Mouse (Mus musculus): ENCODE measurements around the gene Megf6. TPM values are rescaled to one million over a fixed set of nuclear protein-coding genes. Genes with fewer than 3 reads are reported as not detected.

The Megf6 gene
- polyA plus RNA-seq (2017; shearing (Covaris generic)): not detected

DNA sequence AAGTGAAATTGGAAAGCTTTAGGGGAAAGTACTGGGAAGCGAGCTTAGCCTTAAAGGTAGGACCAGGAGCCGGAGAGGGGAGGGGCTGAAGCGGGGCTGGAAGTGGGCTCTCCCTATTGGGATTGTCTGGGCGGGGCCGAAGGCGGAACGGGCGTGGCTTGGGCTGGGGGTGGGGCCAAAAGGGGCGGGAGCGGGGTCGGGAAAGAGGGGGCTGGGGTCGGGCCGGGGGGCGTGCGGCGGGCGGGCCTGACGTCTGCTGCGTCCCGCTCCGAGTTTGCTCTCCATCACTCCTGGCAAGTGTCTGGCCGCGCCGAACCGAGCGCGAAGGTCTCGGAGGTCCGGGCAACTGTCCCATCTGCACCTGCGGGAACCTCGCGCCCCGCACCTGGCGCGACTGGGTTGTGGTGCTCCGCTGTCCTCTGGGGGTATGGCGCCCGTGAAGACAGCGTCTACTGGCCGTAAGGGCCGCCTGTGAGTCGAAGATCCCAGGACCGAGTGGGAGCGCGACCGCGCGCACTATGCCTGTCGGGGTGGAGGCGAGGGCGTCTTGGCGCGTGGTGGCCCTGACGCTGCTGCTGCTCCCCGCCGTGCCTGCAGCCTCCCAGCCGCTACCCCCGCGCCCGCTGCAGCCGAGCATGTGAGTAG is at the start of gene Megf6:
TSS of gene Megf6 (plus strand) at position 225 of the 645 bp plus-strand sequence.

GRCm38 (mm10) chr4:154140182-154140212 is 30.5 kb upstream of the Megf6 start, which contains the start of gene Trp73:
TSS of gene Trp73 (minus strand) at chr4:154140208.

DNA sequence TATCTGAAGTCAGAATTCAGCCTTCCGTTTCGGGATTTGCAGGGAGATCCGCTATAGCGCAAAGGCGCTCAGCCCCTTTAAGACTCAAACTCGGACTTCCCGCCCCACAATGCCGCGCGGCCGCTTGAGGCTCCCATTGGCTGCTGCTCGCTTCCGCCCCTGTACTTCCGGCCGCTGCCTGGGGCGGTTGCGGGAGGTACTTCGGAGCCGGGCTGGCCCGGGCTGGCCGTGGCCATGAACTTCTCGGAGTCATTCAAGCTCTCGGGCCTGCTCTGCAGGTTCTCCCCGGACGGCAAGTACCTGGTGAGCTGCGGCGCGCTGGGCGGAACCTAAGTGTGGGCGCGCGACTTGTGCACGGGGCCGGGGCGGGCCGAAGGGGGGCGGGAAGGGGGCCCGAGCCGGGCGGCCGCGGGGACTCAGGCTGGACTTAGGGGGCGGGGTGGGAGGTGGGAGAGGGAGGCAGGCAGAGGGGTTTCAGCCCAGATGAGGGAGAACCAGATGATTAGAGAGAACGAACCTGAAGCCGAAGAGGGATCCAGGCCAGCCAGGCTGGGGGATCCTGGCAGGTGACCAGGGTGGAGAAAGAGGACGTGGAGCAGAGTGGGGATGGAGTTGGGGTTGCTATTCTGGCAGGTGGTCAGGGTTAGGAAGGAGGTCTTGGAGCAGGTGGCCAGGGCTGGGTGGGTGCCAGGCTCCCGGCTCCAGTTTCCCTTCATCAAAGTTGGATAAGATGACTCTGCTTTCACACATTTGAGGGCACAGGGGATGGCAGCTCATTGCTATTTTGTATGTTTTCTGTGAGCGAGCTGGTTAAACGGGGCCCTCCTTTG is 28.1 kb upstream of the Megf6 start, which contains the start of gene Wrap73:
TSS of gene Wrap73 (plus strand) at position 162 of the 830 bp plus-strand sequence.

DNA sequence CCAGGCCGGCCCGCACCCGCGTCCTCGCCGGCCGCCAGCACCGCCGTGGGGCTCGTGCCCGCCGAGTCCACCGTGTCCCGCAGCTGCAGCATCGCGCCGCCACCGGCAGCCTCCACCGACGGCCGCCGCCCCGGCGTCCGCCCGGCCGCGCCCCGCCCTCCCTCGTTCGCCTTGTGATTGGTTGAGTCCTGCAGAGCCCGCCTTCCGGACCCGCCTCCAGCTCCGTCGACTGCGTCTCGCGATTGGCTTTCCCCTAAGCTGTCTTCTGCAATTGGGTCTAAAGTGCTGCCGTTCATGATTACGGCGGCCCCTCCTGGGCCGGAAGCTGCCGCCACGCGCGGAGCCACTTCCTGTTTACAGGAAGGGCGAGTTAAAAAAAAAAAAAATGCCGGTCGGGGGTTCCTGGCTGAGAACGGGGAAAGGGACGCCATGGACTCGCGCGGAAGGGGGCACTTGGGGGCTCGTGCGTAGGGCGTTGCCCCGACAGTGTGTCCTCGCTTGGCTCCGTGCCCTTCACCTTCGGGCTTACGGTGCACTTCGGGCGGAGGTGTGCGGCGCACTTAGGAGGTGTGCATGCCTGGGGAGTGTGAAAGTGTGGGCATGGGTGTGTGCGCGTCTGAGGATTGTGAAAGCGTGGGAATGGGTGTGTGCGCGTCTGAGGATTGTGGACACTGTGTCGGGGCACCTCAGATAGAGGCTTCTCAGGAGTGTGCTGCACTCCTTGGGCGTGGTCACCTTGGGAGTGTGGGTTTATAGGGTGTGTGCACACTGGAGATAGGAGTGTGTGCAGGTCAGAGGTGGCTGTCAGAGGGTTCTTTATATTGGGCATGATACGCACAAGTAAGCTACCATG is 9.8 kb upstream of the Megf6 start, which contains the start of gene Tprgl:
TSS of gene Tprgl (minus strand) at position 129 of the 853 bp plus-strand sequence.

GRCm38 (mm10) chr4:154301466-154301881 is 130.9 kb downstream of the Megf6 start, which contains the start of gene Arhgef16:
TSS of gene Arhgef16 (minus strand) at chr4:154301676.

Other genes starting within 250 kb of the Megf6 start
- 81.8 TPM for gene A430005L14Rik, start 213.5 kb upstream of the Megf6 start, polyA plus RNA-seq (2017; shearing (Covaris generic))
- gene Dffb, start 195.6 kb upstream of the Megf6 start, polyA plus RNA-seq (2017; shearing (Covaris generic)): 23.5 TPM
- gene Cep104, start 195.5 kb upstream of the Megf6 start, polyA plus RNA-seq (2017; shearing (Covaris generic)): 8.5 TPM
- gene Lrrc47, start 159.0 kb upstream of the Megf6 start, polyA plus RNA-seq (2017; shearing (Covaris generic)): 2.4 TPM
- gene Smim1, start 144.5 kb upstream of the Megf6 start, polyA plus RNA-seq (2017; shearing (Covaris generic)): 1.5 TPM
- not detected for gene Ccdc27, start 128.1 kb upstream of the Megf6 start, polyA plus RNA-seq (2017; shearing (Covaris generic))
- gene Trp73, start 30.5 kb upstream of the Megf6 start, polyA plus RNA-seq (2017; shearing (Covaris generic)): 0.20 TPM
- 39.8 TPM for gene Wrap73, start 28.4 kb upstream of the Megf6 start, polyA plus RNA-seq (2017; shearing (Covaris generic))
- gene Tprgl, start 10.1 kb upstream of the Megf6 start, polyA plus RNA-seq (2017; shearing (Covaris generic)): 22.9 TPM
- gene Arhgef16, start 130.9 kb downstream of the Megf6 start, polyA plus RNA-seq (2017; shearing (Covaris generic)): 0.32 TPM
- gene B230104I21Rik, start 165.4 kb downstream of the Megf6 start, polyA plus RNA-seq (2017; shearing (Covaris generic)): not detected

Measured in activated CD4-positive, CD25-positive, alpha-beta regulatory T cell, adult 9 weeks (primary cell).